Mouse (Mus musculus) left cerebral cortex, adult 11 months (tissue): ENCODE measurements around the gene Ambra1.

Experiments used
- DNase-seq: peaks from one replicate; pipeline ENCODE4 v3.0.0; 2022; ENCODE audit warnings: low spot score

Ambra1 gene

GRCm38 (mm10) chr2:91921181-91921789 lies 191.4 kb downstream of the Ambra1 start:
- no peak for DNase-seq

- DNase-seq = peak; percentile 77
These were observed 192.0 kb downstream of the Ambra1 start for GRCm38 (mm10) chr2:91921790-91922570.

DNA sequence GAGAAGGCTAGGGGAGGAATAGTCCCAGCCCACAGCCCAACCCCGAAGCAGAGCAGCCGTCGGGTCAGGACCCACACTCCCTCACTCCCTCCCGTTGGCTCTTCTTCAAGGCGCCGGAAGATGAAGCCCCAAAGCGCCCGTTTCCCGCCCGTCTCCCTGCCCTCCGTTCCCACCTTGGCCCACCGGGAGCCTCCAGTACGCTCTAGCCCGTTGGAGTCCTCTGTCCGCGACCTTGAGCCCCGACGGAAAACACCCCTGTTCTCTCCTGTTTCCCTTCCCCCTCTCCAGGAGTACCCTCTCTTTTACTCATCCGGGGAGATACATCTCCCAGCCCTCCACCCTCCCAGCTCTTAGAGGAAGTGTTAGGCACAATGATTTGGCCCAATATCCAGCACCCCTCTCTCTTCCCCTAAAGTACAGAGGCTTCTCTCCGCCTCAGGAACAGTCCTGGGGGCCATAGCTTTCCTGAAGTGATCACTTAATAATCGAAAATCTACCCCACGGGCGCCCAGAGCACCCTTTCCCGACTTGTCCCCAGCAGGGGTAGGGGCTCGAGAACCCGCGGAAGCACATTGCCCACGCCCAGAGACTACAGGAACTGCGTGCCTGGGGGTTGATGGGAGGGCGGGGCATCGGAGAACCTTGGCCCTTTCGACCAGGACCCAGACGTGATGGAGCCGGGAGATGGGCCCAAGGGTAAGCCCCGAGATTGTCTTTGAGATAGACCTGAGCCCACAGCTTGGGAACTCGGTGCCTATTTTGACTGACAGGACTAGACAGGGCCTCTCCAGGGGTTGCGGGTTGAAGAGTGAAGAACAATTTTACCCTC lies 192.9 kb downstream of the Ambra1 start:
- no peak for DNase-seq

- no peak for DNase-seq
These were observed 193.7 kb downstream of the Ambra1 start for GRCm38 (mm10) chr2:91923415-91924337.

- DNase-seq = no peak
These were observed 194.8 kb downstream of the Ambra1 start for GRCm38 (mm10) chr2:91924726-91925125.

DNA sequence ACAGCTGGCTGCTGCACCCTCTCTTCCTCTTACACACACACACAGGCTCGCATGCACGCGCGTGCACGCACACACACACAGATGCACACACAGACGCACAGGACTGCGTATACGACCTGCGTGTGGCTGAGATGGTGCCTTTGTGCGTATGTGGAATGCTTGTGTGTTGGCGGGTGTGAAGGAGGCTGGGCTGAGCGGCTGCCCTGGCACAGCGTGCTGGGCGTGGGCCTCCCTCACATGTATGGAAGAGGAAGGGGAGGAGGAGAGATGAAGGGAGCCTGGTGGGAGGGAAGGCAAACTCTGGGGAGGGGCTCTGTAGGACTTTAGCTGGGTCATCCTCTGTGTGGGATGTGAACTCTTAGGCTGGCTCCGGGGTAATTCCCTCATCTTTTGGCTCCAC lies 195.5 kb downstream of the Ambra1 start:
- DNase-seq = no peak

DNA sequence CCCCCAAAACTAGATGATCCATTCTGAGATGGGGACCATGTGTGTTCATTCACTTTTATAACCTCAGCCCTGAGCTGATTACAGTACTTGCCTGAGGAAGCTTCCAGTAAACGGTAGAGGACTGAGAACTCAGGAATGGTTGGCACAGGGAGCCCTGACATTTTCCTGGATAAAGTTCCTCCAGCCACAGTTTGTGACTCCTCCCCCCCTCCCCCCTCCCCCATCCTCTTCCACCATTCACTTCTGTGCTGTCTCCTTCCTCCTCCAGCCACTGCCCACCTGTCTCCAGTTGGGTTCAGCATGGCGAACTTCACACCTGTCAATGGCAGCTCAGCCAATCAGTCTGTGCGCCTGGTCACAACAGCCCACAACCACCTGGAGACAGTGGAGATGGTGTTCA lies 197.0 kb downstream of the Ambra1 start, which contains the start of gene Chrm4:
TSS of gene Chrm4 (plus strand) at position 301 of the 400 bp plus-strand sequence.
- DNase-seq = no peak

- DNase-seq = no peak
These were observed 198.0 kb downstream of the Ambra1 start for GRCm38 (mm10) chr2:91927826-91928533.

GRCm38 (mm10) chr2:91928534-91929350 lies 198.8 kb downstream of the Ambra1 start:
- DNase-seq = no peak

- no peak for DNase-seq
These were observed 199.5 kb downstream of the Ambra1 start for GRCm38 (mm10) chr2:91929455-91929854.

GRCm38 (mm10) chr2:91929936-91930335 lies 200.0 kb downstream of the Ambra1 start:
- DNase-seq = no peak

GRCm38 (mm10) chr2:91930761-91931291 lies 200.9 kb downstream of the Ambra1 start:
- DNase-seq = no peak

DNA sequence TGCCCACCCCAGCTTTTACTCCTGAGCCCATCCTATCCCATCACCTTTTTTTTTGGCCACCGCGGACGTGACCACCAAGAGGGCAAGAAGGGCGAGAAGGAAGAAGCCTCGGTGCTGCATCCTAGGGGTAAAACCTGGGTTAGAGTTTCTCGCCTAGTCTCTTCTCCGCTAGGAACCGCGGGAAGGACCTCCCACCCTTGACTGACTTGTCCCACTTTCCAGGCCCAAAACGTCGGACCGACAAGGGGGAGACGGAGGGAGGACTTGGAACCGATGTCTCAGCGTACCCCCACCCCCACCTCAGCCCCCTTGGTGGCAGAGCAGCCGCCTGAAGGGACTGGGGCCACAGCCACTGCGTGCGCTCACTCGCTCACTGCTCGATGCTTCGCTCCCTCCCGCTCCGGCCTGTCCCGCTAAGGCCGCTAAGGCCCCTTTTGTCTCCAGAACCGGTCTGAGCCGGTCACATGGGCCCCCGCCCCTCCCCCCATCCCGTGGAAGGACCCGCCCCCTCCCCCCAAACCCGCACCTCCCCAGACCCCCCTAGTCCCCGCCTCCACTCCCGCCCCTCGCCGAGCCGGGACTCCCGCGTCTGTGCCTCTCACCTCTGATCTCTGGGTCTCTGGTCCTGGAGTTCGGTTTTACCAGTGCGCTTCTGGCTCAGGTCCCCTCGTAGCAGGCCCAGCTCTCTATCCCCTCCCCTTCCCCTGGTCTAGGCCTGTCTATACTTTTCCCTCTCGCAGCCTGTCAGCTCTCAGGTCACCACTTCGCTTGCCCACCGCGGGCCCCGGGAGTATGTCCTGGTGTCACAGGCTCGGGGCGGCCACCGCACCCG lies 201.6 kb downstream of the Ambra1 start:
- no peak for DNase-seq

GRCm38 (mm10) chr2:91932160-91932711 lies 202.3 kb downstream of the Ambra1 start, which contains the start of gene Mdk:
Gene Mdk, minus strand, starts transcription at chr2:91932297.
- DNase-seq = no peak

- no peak for DNase-seq
These were observed 202.9 kb downstream of the Ambra1 start for GRCm38 (mm10) chr2:91932737-91933350.

DNA sequence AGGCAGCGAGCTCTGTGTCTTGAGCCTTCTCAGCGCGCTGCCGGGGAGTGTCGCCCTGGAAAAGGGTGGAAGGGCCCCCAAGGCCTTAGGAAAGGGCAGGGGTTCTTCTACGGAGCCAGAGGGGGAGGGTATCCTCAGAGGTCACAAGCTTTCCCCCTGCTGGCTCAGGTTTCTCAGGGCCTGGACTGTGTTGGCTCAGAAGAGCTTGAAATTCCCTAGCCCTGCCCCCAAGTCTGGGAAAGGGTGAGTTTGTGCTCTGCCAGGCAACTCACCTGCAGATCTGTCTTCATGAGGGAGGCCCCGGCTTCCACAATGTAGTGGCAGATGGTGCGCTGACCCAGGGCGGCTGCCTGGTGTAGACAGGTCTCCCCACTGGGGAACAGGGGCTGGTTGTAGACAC lies 203.5 kb downstream of the Ambra1 start:
- no peak for DNase-seq

DNA sequence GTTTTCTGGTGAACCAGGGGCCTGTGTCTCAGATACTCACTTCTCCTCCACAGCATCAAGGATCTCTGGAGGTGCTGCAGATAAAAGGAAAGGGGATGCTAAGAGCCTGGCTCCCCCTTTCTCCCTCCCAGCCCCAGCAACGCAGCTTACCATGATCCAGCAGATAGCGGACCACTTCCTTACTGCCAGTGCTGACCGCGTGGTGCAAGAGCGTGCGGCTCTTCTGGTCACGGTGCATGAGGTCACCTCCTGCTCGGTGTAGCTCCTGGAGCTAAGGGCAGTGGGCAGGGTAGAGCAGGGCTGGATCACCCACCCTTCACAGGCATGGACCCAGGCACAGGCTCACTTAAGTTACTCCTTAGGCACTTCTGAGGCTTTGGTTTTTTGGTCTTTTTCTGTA lies 204.1 kb downstream of the Ambra1 start:
- DNase-seq = no peak
